8 mouse cellular contexts compared by ENCODE assay signal in the genomic region with DNA sequence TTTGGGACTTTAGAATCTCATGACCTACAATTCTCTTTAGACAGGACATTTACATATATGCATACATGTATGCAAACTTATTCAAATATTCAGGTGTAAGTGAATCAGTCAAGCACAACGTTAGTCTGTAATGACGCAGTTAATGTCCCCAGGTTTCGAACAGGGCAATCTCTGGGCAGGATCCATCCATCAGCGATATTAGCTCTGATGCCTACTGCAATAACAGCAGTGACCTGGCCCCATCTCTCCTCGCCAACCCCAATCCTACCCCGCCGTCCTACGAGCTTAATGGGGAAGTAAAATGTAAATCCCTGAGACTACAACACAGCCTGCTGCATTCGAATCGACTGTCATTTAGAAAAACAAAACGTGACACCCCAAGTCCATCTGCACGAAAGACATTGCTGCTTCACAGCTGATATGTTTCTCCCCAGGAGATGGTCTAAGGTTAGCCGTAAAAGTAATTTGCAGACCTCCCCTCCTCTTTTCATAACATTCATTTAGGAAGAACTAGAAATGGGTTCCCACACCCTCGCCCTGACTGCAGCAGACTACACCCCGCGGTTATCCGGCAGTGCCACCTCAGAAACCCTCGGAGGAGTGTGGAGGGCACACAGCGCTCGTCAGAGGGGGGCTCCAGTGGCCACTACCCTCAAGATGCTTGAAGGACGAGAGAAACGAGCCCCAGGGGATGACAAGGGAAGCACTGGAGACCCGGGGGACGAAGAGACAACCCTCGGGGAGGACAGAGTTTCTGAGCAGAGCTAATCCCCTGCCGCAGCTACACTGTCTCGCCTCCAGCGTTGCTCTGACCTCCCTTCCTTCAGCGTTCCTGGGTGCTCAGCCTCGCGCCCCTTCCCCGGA. TPM values are rescaled to one million over a fixed set of nuclear protein-coding genes. Genes with fewer than 3 reads are reported as not detected.
DNase-seq lines count a peak whose midpoint lies in the region; ATAC-seq and TF ChIP-seq lines count a peak whose summit lies in the region.

No protein-coding gene starts in this region.

- no peaks in the 10 kb centered on the region for H3K9me3 ChIP-seq in MEL (replicated peaks; ENCODE audit: insufficient read depth, low read length)
- no peaks in the 10 kb centered on the region for H3K9me3 ChIP-seq in embryonic facial prominence, embryonic 12.5 days
- no peaks in the 10 kb centered on the region for H3K9me3 ChIP-seq in hindbrain, embryonic 15.5 days
- H3K9me3 ChIP-seq in lung, embryonic 15.5 days: no peaks in the 10 kb centered on the region

- H3K4me3 ChIP-seq in MEL (ENCODE audit: control insufficient read depth in 1 of 2, insufficient read depth in 1 of 2, low read depth in 2 of 2, low read length in 2 of 2): peak overlapping the region; percentile 95 to 98
- peak overlapping the region; percentile 88 for H3K4me3 ChIP-seq in embryonic facial prominence, embryonic 12.5 days
- peak overlapping the region; percentile 96 for H3K4me3 ChIP-seq in hindbrain, embryonic 15.5 days
- peak overlapping the region; percentile 92 for H3K4me3 ChIP-seq in lung, embryonic 15.5 days

- WGBS in embryonic facial prominence, embryonic 12.5 days: 3% methylated on average over 31 of the region's 32 CpGs
- 1% methylated on average over 32 of the region's 32 CpGs for WGBS in hindbrain, embryonic 15.5 days
- WGBS in lung, embryonic 15.5 days: 2% methylated on average over 30 of the region's 32 CpGs

- peaks cover 12 to 23% of the 10 kb centered on the region in 2 experiments for H3K4me1 ChIP-seq in MEL (ENCODE audit: control insufficient read depth in 1 of 2, insufficient read depth in 2 of 2, low read length in 2 of 2)
- H3K4me1 ChIP-seq in embryonic facial prominence, embryonic 12.5 days: peaks cover 10% of the 10 kb centered on the region
- H3K4me1 ChIP-seq in hindbrain, embryonic 15.5 days (replicated peaks): peaks cover 24% of the 10 kb centered on the region
- H3K4me1 ChIP-seq in lung, embryonic 15.5 days: peaks cover 8% of the 10 kb centered on the region; the same call in 1 of the 2 replicates

- peak overlapping the region; percentile 65 for H3K4me2 ChIP-seq in embryonic facial prominence, embryonic 12.5 days (replicated peaks)
- peak overlapping the region; percentile 75 for H3K4me2 ChIP-seq in hindbrain, embryonic 15.5 days
- peak overlapping the region; percentile 63 for H3K4me2 ChIP-seq in lung, embryonic 15.5 days

- H3K36me3 ChIP-seq in MEL (ENCODE audit: control insufficient read depth in 1 of 2, insufficient read depth in 2 of 2, low read length in 2 of 2): peaks cover 0 to 22% of the 10 kb centered on the region in 2 experiments; a peak in 3 of 4 replicates
- H3K36me3 ChIP-seq in embryonic facial prominence, embryonic 12.5 days: no peaks in the 10 kb centered on the region
- H3K36me3 ChIP-seq in hindbrain, embryonic 15.5 days: no peaks in the 10 kb centered on the region
- no peaks in the 10 kb centered on the region for H3K36me3 ChIP-seq in lung, embryonic 15.5 days

- peak; percentile 13 for DNase-seq in kidney, adult 18-20 months
- DNase-seq in kidney, adult 11 months: no peak
- DNase-seq in MEL (ENCODE audit: low read depth, low spot score): peak; percentile 85
- peak; percentile 11 for DNase-seq in right cerebral cortex, postnatal 4 days
- DNase-seq in retina, embryonic 14.5 days (ENCODE audit: low spot score): no peak

- H3K27me3 ChIP-seq in MEL (ENCODE audit: control insufficient read depth in 1 of 2, insufficient read depth in 2 of 2, low read length in 2 of 2): no peaks in the 10 kb centered on the region
- no peaks in the 10 kb centered on the region for H3K27me3 ChIP-seq in embryonic facial prominence, embryonic 12.5 days
- H3K27me3 ChIP-seq in hindbrain, embryonic 15.5 days: no peaks in the 10 kb centered on the region
- no peaks in the 10 kb centered on the region for H3K27me3 ChIP-seq in lung, embryonic 15.5 days

- TF ChIP-seq RAD21 in MEL (IDR thresholded peaks at IDR 0.05; ENCODE audit: low read depth, low read length): no peak

- TF ChIP-seq EP300 in MEL (IDR thresholded peaks at IDR 0.05; ENCODE audit: low read depth in 1 of 2, low read length in 2 of 2): peak in 1 of 2 experiments; percentile 18; a peak in 1 of 4 replicates

- peak overlapping the region; percentile 69 for H3K27ac ChIP-seq in MEL (ENCODE audit: control insufficient read depth, low read depth, low read length)
- H3K27ac ChIP-seq in embryonic facial prominence, embryonic 12.5 days: 0 out of 2 replicates have a peak overlapping the region, but pooled peaks have one; percentile 6
- peak overlapping the region; percentile 88 for H3K27ac ChIP-seq in hindbrain, embryonic 15.5 days (replicated peaks)
- peak overlapping the region; percentile 49; the same call in 1 of the 2 replicates for H3K27ac ChIP-seq in lung, embryonic 15.5 days

- TF ChIP-seq POLR2A in MEL (IDR thresholded peaks at IDR 0.05; ENCODE audit: control insufficient read depth in 1 of 2, insufficient read depth in 1 of 2, low read depth in 1 of 2, low read length in 2 of 2, poor library complexity in 1 of 2): no peak

- H3K79me2 ChIP-seq in MEL (ENCODE audit: control insufficient read depth, insufficient read depth, low read length, poor library complexity): peaks cover 35% of the 10 kb centered on the region

- ATAC-seq in embryonic facial prominence, embryonic 12.5 days (ENCODE audit: insufficient number of reproducible peaks, insufficient read depth, low FRiP score, low TSS enrichment): peak; percentile 53
- peak; percentile 86 for ATAC-seq in hindbrain, embryonic 15.5 days (ENCODE audit: low FRiP score, low read depth)
- ATAC-seq in lung, embryonic 15.5 days (ENCODE audit: borderline replicate concordance, extremely low read depth, low FRiP score, low TSS enrichment): peak; percentile 62; the same call in 1 of the 2 replicates

- peak overlapping the region; percentile 97 for H3K9ac ChIP-seq in MEL (ENCODE audit: control insufficient read depth, low read depth, low read length, poor library complexity, severe bottlenecking)
- peak overlapping the region; percentile 88 for H3K9ac ChIP-seq in embryonic facial prominence, embryonic 12.5 days
- peak overlapping the region; percentile 96 for H3K9ac ChIP-seq in hindbrain, embryonic 15.5 days
- H3K9ac ChIP-seq in lung, embryonic 15.5 days: peak overlapping the region; percentile 93

- TF ChIP-seq CTCF in MEL (IDR thresholded peaks at IDR 0.05 in 2 of 3, conservative IDR thresholded peaks at IDR 0.05 in 1 of 3; ENCODE audit: control insufficient read depth in 1 of 3, insufficient read depth in 1 of 3, low read depth in 2 of 3, low read length in 3 of 3, poor library complexity in 1 of 3, severe bottlenecking in 1 of 3): no peak

TF ChIP-seq in MEL, 35 proteins besides CTCF, POLR2A, EP300 and RAD21:
- TF ChIP-seq MAX (IDR thresholded peaks at IDR 0.05; ENCODE audit: low read length) (peak; percentile 49), TBP (IDR thresholded peaks at IDR 0.05; ENCODE audit: low read depth, low read length) (peak; percentile 80), ZMIZ1 (IDR thresholded peaks at IDR 0.05; ENCODE audit: low read depth, low read length) (peak; percentile 24; the same call in 1 of the 2 replicates), BHLHE40 (IDR thresholded peaks at IDR 0.05; ENCODE audit: borderline replicate concordance, low read depth, low read length) (peak; percentile 77; the same call in 1 of the 2 replicates), MYC (IDR thresholded peaks at IDR 0.05; ENCODE audit: low read depth, low read length) (peak; percentile 73; the same call in 1 of the 2 replicates), MXI1 (IDR thresholded peaks at IDR 0.05; ENCODE audit: low read depth, low read length) (peak; percentile 86), TCF12 (IDR thresholded peaks at IDR 0.05; ENCODE audit: low read depth, low read length) (0 out of 2 replicates have a peak, but pooled peaks have one; percentile 6), TAL1 (IDR thresholded peaks at IDR 0.05; ENCODE audit: low read length) (no peak), SIN3A (IDR thresholded peaks at IDR 0.05; ENCODE audit: low read length) (peak; percentile 85), CHD1 (IDR thresholded peaks at IDR 0.05; ENCODE audit: low read depth, low read length) (0 out of 2 replicates have a peak, but pooled peaks have one; percentile 32), MAZ (IDR thresholded peaks at IDR 0.05; ENCODE audit: low read depth, low read length) (no peak), ETS1 (IDR thresholded peaks at IDR 0.05; ENCODE audit: low read depth, low read length) (peak; percentile 49; the same call in 1 of the 2 replicates), RCOR1 (IDR thresholded peaks at IDR 0.05; ENCODE audit: low read depth, low read length) (peak; percentile 19; the same call in 1 of the 2 replicates), ZKSCAN1 (IDR thresholded peaks at IDR 0.05; ENCODE audit: low read depth, low read length) (no peak)

RNA-seq across cellular contexts. Expression of a gene that starts 0.6 kb away (rescaled TPM):
- 37.9 and 43.4 TPM in 2 replicates for total RNA-seq in MEL (2012; rRNA removed)
- polyA plus RNA-seq in MEL (2012; ENCODE audit: insufficient read depth in 1 of 2, insufficient read length in 2 of 2, low read depth in 1 of 2, low replicate concordance in 2 of 2, missing spikeins in 1 of 2): 10 to 100 TPM in 1 of 2 experiments, not detected in 1; 40.2 TPM
- 57.4 and 58.8 TPM in 2 replicates for polyA plus RNA-seq in embryonic facial prominence, embryonic 12.5 days (2016; fragmentation: Nextera tagmentation; extraction: Ambion mirVana)
- polyA plus RNA-seq in hindbrain, embryonic 15.5 days (2015; fragmentation: Nextera tagmentation; extraction: Ambion mirVana): 197 and 203 TPM in 2 replicates
- 49.6 and 51.4 TPM in 2 replicates for polyA plus RNA-seq in lung, embryonic 15.5 days (2015; fragmentation: Nextera tagmentation; extraction: Ambion mirVana)

RNA-seq across cellular contexts. Expression of a gene that starts 13.3 kb away (rescaled TPM):
- total RNA-seq in MEL (2012; rRNA removed): 32.1 and 36.1 TPM in 2 replicates
- 10 to 100 TPM in 1 of 2 experiments, not detected in 1; 23.6 TPM for polyA plus RNA-seq in MEL (2012; ENCODE audit: insufficient read depth in 1 of 2, insufficient read length in 2 of 2, low read depth in 1 of 2, low replicate concordance in 2 of 2, missing spikeins in 1 of 2)
- 76.4 and 83.0 TPM in 2 replicates for polyA plus RNA-seq in embryonic facial prominence, embryonic 12.5 days (2016; fragmentation: Nextera tagmentation; extraction: Ambion mirVana)
- 187 and 188 TPM in 2 replicates for polyA plus RNA-seq in hindbrain, embryonic 15.5 days (2015; fragmentation: Nextera tagmentation; extraction: Ambion mirVana)
- polyA plus RNA-seq in lung, embryonic 15.5 days (2015; fragmentation: Nextera tagmentation; extraction: Ambion mirVana): 72.4 and 72.9 TPM in 2 replicates

Comparison
In these comparisons a context has a peak if more than half of its experiments do, and no peak if none do; other contexts are left out.
1. DNase-seq: peak in kidney, adult 18-20 months (single experiment), MEL (single experiment) and right cerebral cortex, postnatal 4 days (single experiment); none in kidney, adult 11 months (single experiment) and retina, embryonic 14.5 days (single experiment).
2. H3K27ac ChIP-seq: peak in every context shown above with its lines; median percentile 88 in hindbrain, embryonic 15.5 days; 69 in MEL; 49 in lung, embryonic 15.5 days; 6 in embryonic facial prominence, embryonic 12.5 days.
3. Peak in every context shown above with its lines, with median percentiles within 50 percentile points of each other: H3K4me3 ChIP-seq, H3K9ac ChIP-seq, ATAC-seq and H3K4me2 ChIP-seq.